Mouse (Mus musculus) bone marrow macrophage, adult 2 months (primary cell): ENCODE data around the gene Krt33b.

Experiments used
- CTCF ChIP-seq: IDR thresholded peaks from 2 replicates; pipeline ENCODE4 v1.5.1; 2012; ENCODE audit warnings: low read depth, mild to moderate bottlenecking, low read length, moderate library complexity
- POLR2A ChIP-seq: IDR thresholded peaks from 2 replicates; pipeline ENCODE4 v1.6.1; 2012; ENCODE audit warnings: mild to moderate bottlenecking, low read depth, low read length, borderline replicate concordance

DNA sequence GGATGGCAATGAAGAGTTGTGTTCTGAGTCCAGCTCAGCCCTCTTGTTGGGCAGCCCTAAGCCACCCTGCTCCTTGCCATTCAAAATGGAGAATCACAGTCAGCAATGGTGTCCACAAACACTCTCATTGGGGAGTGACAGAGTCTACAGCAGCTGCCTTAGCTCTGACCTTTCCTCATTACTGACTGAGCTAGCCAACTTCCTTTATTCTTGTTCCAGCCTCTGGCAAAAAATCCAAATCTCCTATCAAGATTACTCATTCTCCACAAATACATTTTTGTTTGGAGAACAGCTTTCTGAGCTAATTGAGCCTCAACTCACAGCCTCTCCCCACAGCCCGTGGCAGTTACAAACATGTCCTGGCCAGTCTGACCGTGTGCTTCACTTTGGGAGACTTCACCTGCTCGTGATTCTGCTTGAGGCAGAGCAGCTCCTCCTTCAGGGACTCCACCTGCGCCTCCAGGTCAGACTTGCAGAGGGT is 15.9 kb downstream of the Krt33b start:
- TF ChIP-seq POLR2A (no peak), CTCF (no peak)
